Mouse (Mus musculus): ENCODE measurements at regions not wholly inside any gene's neighbourhood (a gene's known extent, or its start where the extent isn't known, plus 50 kb on each side); places are given as distances from the start of the nearest gene placed in this dataset.

- no peak overlapping the region for H3K9ac ChIP-seq (ENCODE audit: low read depth, low read length)
- H3K4me2 ChIP-seq (ENCODE audit: low read depth, low read length), result peak overlapping the region; percentile 29; the same call in 1 of the 2 replicates
- H3K9me3 ChIP-seq (ENCODE audit: control insufficient read depth, low read length), result no peaks in the 10 kb centered on the region
- peaks cover 16% of the 10 kb centered on the region; the same call in 1 of the 2 replicates for H3K27me3 ChIP-seq (replicated peaks; ENCODE audit: control insufficient read depth, insufficient read depth, low read length)
- DNase-seq (ENCODE audit: low spot score) (no peak), ATAC-seq (ENCODE audit: low read depth) (no peak)
- WGBS, result 41% methylated on average over 18 of the region's 18 CpGs
- no peaks in the 10 kb centered on the region for H3K36me3 ChIP-seq (ENCODE audit: control insufficient read depth, insufficient read depth, low read length)
- H3K4me1 ChIP-seq (ENCODE audit: control insufficient read depth, insufficient read depth, low read length), result no peaks in the 10 kb centered on the region
- H3K27ac ChIP-seq (replicated peaks; ENCODE audit: low read depth, low read length), result no peak overlapping the region
- H3K4me3 ChIP-seq (ENCODE audit: low read depth, low read length), result no peak overlapping the region; the same call in 1 of the 2 replicates
These were observed 744.3 kb upstream of the Arrdc4 start for GRCm38 (mm10) chr7:69493062-69493930.

DNA sequence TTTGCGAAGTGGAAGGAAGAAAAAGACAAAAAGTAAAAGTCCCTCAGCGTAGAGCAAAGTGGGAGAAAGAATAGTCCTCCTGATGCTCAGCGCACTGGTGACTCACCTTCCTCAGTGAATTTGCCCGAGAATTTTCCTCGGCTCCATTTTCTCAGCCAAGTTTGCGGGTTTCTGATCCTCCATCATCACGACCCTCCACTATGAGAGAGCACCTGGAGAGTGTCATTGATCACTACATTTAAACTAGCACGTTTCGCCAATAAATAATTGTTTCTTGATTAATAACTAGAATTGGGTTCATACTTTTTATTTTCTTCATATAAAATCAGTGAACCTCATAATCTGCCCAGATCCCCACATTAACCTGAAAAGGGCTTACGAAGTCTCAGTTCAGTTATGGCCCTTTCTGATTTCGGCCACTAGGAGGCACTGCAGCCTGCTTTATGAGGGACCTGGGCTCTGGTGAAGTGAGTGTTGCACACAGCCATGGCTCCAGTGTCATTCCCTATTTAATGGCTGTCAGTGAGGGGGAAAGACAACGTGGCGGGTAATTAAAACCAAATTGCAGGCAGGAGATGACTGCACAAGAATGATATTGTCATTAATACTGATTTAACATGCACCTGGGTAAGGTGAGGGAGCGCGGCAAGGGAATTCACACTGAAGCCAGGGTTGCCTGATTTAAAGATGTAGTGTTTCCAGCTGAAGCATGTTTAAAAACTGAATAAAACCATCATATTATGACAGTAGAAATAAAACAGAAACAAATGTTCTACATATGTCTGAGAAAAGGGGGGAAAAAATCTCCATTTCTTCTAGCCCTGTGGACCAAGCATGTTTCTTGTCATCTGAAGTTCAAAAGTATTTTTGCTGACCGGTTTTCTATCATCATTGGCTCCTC, 741.8 kb upstream of the Arrdc4 start:
- 26% methylated on average over 16 of the region's 16 CpGs for WGBS
- ATAC-seq (ENCODE audit: low read depth), result peak; percentile 89

DNA sequence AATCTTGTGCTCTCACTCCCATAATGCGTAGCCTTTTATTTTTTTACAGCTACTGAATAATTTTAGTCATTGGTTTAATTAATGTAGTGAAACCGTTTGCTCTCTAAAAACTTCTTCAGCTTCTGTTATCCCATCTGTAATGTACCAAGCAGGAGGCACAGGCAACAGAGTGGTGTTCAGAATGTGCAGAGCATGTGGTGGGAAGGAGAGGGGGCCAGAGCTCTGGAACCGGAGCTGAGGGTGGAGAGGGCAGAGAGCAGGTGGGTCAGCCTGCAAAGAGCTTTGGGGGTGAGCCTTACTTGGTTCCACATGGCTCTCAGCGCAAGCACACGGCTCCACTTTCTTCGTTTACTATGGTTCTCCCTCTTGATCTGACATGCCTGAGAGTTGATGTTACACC, 739.6 kb upstream of the Arrdc4 start:
- no peak for DNase-seq (ENCODE audit: low spot score)

More for the DNA sequence above, 741.8 kb upstream of the Arrdc4 start:
- no peaks in the 10 kb centered on the region for H3K4me1 ChIP-seq (ENCODE audit: control insufficient read depth, insufficient read depth, low read length)
- peak; percentile 83 for DNase-seq (ENCODE audit: low spot score)
- H3K27ac ChIP-seq (replicated peaks; ENCODE audit: low read depth, low read length), result no peak overlapping the region
- no peak overlapping the region for H3K9ac ChIP-seq (ENCODE audit: low read depth, low read length)
- no peaks in the 10 kb centered on the region for H3K36me3 ChIP-seq (ENCODE audit: control insufficient read depth, insufficient read depth, low read length)
- H3K9me3 ChIP-seq (ENCODE audit: control insufficient read depth, low read length), result no peaks in the 10 kb centered on the region
- H3K4me3 ChIP-seq (ENCODE audit: low read depth, low read length), result no peak overlapping the region
- peaks cover 16% of the 10 kb centered on the region; the same call in 1 of the 2 replicates for H3K27me3 ChIP-seq (replicated peaks; ENCODE audit: control insufficient read depth, insufficient read depth, low read length)
- no peak overlapping the region for H3K4me2 ChIP-seq (ENCODE audit: low read depth, low read length)

DNA sequence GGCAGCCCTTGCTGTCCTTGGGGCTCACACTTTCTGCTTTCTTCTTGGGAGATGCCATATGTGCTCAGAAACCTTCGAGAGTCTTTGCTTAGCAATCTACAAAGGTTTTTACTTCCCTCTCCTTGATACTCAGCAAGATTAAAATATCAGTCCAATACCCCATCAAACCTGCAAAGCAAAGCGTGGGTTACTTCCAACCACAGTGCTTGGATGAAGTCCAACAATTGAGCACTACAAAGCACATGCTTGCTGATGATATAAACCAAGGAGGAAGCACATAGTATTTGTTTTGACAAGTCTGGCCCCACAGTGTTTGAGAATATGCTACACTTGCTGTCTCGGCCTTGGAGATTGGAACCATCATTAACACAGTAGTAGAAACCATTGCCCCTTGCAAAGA, 738.1 kb upstream of the Arrdc4 start:
- no peak for ATAC-seq (ENCODE audit: low read depth)

More for the DNA sequence above, 739.6 kb upstream of the Arrdc4 start:
- no peaks in the 10 kb centered on the region for H3K4me1 ChIP-seq (ENCODE audit: control insufficient read depth, insufficient read depth, low read length)
- no peaks in the 10 kb centered on the region for H3K9me3 ChIP-seq (ENCODE audit: control insufficient read depth, low read length)
- no peak overlapping the region for H3K4me3 ChIP-seq (ENCODE audit: low read depth, low read length)
- peaks cover 16% of the 10 kb centered on the region; the same call in 1 of the 2 replicates for H3K27me3 ChIP-seq (replicated peaks; ENCODE audit: control insufficient read depth, insufficient read depth, low read length)
- ATAC-seq (ENCODE audit: low read depth), result no peak
- H3K9ac ChIP-seq (ENCODE audit: low read depth, low read length), result no peak overlapping the region
- no peak overlapping the region for H3K4me2 ChIP-seq (ENCODE audit: low read depth, low read length)
- WGBS, result 31% methylated on average over 6 of the region's 6 CpGs
- H3K27ac ChIP-seq (replicated peaks; ENCODE audit: low read depth, low read length), result no peak overlapping the region
- no peaks in the 10 kb centered on the region for H3K36me3 ChIP-seq (ENCODE audit: control insufficient read depth, insufficient read depth, low read length)

DNA sequence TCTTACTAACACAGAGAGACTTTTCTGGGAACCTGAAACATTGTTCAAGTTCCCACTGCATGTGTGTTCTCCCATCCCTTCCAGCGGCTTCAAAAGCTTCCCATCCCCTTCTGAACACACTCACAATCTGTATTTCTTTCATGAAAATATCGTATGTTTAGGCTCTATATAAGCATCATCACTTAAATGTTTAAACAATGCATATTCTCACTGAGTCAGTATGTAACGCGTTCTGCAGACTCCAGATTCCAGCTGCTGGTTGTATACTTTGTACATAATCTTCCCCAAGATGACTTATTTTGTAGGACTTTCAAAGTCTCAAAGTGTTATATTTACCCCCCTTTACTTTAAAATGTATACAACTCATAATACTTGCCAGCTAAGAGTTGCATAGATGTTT, 735.5 kb upstream of the Arrdc4 start:
- no peak overlapping the region for H3K9ac ChIP-seq (ENCODE audit: low read depth, low read length)
- H3K4me3 ChIP-seq (ENCODE audit: low read depth, low read length), result no peak overlapping the region
- H3K27ac ChIP-seq (replicated peaks; ENCODE audit: low read depth, low read length), result no peak overlapping the region
- no peaks in the 10 kb centered on the region for H3K4me1 ChIP-seq (ENCODE audit: control insufficient read depth, insufficient read depth, low read length)
- no peaks in the 10 kb centered on the region for H3K27me3 ChIP-seq (replicated peaks; ENCODE audit: control insufficient read depth, insufficient read depth, low read length)
- WGBS, result 71% methylated on average over 4 of the region's 4 CpGs
- ATAC-seq (ENCODE audit: low read depth) (no peak), DNase-seq (ENCODE audit: low spot score) (no peak)
- H3K4me2 ChIP-seq (ENCODE audit: low read depth, low read length), result no peak overlapping the region
- H3K36me3 ChIP-seq (ENCODE audit: control insufficient read depth, insufficient read depth, low read length), result no peaks in the 10 kb centered on the region
- H3K9me3 ChIP-seq (ENCODE audit: control insufficient read depth, low read length), result no peaks in the 10 kb centered on the region

More for the DNA sequence above, 738.1 kb upstream of the Arrdc4 start:
- H3K9me3 ChIP-seq (ENCODE audit: control insufficient read depth, low read length), result no peaks in the 10 kb centered on the region
- H3K9ac ChIP-seq (ENCODE audit: low read depth, low read length), result no peak overlapping the region
- no peak overlapping the region for H3K4me2 ChIP-seq (ENCODE audit: low read depth, low read length)
- peaks cover 13% of the 10 kb centered on the region; the same call in 1 of the 2 replicates for H3K27me3 ChIP-seq (replicated peaks; ENCODE audit: control insufficient read depth, insufficient read depth, low read length)
- H3K4me3 ChIP-seq (ENCODE audit: low read depth, low read length), result no peak overlapping the region
- H3K27ac ChIP-seq (replicated peaks; ENCODE audit: low read depth, low read length), result no peak overlapping the region
- WGBS, result 45% methylated on average over 3 of the region's 3 CpGs
- no peaks in the 10 kb centered on the region for H3K36me3 ChIP-seq (ENCODE audit: control insufficient read depth, insufficient read depth, low read length)
- peak; percentile 63 for DNase-seq (ENCODE audit: low spot score)
- H3K4me1 ChIP-seq (ENCODE audit: control insufficient read depth, insufficient read depth, low read length), result no peaks in the 10 kb centered on the region

Measured in embryonic facial prominence, embryonic 14.5 days (tissue).